Mouse (Mus musculus) CD4-positive, CD25-positive, alpha-beta regulatory T cell, adult 4 months (primary cell): Measurements from ENCODE around the gene Ttll11. TPM values are rescaled to one million over a fixed set of nuclear protein-coding genes. Genes with fewer than 3 reads are reported as not detected.

Source experiments
- ATAC-seq: one replicate; pipeline ENCODE4 v1.8.0; 2017
- polyA plus RNA-seq, 2 experiments: library from polyadenylated mRNA; unstranded; fragments of 100-300 nt; shearing (Covaris generic); gene quantifications; one replicate each; pipeline ENCODE4 v1.2.1; 2017

The Ttll11 gene
- polyA plus RNA-seq, 2 experiments from 2014 or later = not detected

DNA sequence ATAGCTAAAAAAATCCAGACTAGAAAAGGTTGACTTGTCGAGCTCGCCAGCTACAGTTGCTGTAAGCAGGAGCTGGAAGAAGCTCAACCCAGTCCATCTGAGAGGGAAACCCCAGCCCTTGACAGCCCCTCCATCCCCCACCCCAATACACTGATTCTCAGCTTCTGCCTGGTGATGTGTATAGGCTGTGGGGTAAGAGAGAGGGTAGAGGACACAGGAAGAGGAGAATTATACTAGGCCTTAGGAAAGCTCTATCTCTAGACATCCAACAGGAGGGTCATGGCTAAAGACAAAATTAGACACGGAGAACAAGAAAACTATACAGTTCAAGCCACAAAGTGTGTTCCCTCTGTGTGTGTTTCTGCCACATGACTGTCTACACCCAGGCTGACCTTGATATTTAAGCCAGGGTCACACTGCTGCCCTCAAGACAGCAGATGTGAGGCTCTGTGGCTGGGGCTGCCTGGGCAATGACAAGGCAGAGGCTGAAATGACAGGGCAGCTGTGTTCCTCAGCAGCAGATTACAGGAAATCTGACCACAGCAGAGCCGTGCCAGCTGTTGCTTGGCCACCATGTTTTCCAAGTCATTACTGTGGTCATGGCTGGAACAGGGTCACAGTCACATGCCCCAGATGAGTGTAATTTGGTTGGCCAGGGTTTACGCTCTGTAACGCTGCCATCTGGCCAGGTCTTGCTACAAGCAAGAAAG is 81.1 kb downstream of the Ttll11 start:
- ATAC-seq = no peak

DNA sequence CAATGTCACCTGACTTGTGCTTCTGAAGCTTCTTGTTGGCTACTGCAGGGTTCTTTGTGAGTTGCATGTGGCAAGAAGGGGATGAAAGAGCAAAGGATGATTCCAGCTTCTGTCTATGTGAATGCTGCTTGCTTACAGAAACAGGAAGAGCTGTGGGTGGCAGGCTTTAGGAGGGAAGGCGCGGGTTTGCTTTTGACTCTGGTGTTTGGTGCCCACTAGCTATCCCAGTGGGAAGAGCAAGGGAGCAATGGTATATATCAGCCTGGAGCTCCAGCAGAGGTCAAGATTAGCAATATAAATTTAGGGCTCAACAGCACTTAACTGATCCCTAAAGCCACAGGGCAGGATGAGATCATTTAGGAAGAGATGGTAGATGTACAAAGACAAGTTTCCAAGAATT is 82.6 kb downstream of the Ttll11 start:
- ATAC-seq = no peak

- no peak for ATAC-seq
These were observed 85.2 kb downstream of the Ttll11 start for GRCm38 (mm10) chr2:35894512-35894911.

DNA sequence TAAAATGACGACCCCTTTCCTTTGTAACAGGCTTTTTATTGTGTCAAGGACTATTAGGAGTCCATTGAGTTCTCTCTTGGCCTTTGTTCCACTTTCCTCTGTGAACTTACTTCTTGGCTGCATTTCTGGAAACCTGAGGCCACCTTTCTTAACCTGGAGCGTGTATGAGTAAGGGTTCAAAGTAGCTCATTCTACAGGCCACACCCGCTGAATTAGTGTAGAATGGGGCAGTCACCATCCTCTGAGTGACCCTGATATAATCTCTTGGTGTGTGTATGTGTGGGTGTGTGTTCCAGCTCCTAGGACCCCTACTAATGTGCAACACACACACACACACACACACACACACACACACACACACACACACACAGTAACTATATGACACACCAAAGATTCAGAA is 89.1 kb downstream of the Ttll11 start:
- no peak for ATAC-seq

- no peak for ATAC-seq
These were observed 89.9 kb downstream of the Ttll11 start for GRCm38 (mm10) chr2:35889776-35890175.

DNA sequence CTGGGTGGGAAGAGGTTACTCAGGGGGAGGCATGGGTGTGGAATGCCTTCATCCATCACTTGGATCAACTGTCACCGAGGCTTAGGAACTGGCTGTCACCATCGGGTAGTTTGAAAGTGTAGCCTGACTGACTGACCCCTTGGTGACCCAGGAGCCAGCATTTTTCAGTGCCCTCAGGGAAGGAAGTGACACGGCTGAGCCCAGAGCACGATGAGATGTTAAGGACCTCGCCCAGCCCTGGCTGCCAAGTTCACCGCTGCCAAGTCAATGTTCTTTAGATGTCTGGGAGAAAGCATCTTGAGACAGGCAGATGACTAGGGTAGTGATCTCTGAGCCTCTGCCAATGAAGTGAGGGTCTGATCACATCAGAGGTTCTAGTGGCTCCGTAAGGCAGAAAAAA is 95.4 kb downstream of the Ttll11 start:
- no peak for ATAC-seq

DNA sequence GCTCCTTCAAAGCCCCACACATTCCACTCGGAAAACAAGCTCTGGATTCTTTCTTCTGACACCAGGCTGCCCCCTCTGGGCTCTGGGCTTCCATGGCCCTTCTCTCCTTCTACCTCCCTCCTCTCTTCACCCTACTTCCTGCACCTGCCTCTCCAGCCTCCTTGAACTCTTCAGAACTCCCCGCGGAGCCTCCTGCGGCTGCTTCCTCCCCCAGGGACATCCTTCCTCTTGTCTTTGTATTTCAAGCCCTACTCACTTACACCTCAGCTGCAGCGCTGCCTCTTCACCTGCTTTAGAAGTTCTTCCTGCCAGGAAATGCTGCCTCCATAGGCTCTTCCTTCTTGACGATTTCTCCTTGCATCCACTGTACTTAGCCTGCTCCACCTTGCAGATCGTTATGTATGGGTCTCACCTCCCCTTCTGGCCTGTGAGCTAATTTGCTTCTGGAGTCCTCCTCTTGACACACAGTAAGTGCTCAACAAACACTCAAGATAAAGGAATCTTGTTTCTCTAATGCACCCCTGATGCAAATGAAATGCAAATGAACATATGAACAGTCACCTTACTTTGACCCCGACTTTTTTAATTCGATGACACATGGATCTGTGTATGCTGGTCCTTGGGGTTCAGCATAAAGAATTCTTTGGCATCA is 97.3 kb downstream of the Ttll11 start:
- no peak for ATAC-seq

GRCm38 (mm10) chr2:35881896-35882295 is 97.8 kb downstream of the Ttll11 start:
- ATAC-seq = no peak

- ATAC-seq = no peak
These were observed 99.4 kb downstream of the Ttll11 start for GRCm38 (mm10) chr2:35880362-35880761.

DNA sequence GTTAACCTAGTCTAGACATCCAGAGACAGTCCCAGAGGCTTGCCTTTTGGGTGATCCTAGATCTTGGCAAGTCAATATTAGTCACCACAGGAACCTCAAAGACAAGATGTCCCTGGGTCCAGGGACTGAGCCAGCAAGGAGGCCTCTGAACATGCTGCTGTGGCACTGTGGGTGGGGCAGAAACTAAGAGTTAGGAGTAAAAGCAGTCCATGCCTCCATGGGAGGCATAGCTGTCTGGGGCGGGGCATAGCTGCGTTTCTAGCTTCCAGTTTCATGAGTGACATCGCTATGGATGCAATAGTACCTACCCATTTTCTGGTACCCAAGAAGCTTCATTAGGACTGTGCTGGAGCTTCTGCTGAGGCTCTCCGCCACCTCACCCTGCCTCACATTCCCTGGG is 99.8 kb downstream of the Ttll11 start:
- no peak for ATAC-seq

GRCm38 (mm10) chr2:35878506-35878905 is 101.2 kb downstream of the Ttll11 start:
- ATAC-seq = no peak

GRCm38 (mm10) chr2:35875572-35875971 is 104.1 kb downstream of the Ttll11 start:
- ATAC-seq = no peak

GRCm38 (mm10) chr2:35874421-35874820 is 105.3 kb downstream of the Ttll11 start:
- no peak for ATAC-seq

DNA sequence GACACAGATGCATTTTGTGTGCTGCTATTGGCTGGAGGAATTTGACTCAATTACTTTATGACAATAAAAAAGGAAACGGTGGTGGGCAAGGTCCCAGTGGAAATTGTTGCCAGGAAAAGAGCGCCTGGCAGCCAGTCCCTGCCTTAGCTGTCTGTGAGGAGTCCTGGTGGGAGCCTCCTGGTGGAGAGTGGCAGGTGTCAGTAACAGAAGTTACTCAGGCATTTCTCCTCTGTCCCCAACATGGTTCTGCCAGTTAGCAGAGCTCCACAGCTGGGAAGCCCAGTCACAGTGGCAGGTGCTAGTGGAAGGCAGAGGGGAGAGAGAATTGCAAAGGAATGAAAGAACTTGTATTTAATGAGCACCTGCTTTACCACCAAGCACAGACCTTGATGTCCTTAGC is 110.5 kb downstream of the Ttll11 start:
- ATAC-seq = no peak

- no peak for ATAC-seq
These were observed 116.4 kb downstream of the Ttll11 start for GRCm38 (mm10) chr2:35863284-35863683.

GRCm38 (mm10) chr2:35861185-35861584 is 118.5 kb downstream of the Ttll11 start:
- ATAC-seq = no peak

GRCm38 (mm10) chr2:35860394-35860744 is 119.3 kb downstream of the Ttll11 start:
- no peak for ATAC-seq

GRCm38 (mm10) chr2:35859708-35860393 is 119.9 kb downstream of the Ttll11 start:
- ATAC-seq = no peak

GRCm38 (mm10) chr2:35858281-35858680 is 121.4 kb downstream of the Ttll11 start:
- ATAC-seq = no peak

- ATAC-seq = no peak
These were observed 122.8 kb downstream of the Ttll11 start for GRCm38 (mm10) chr2:35856901-35857300.

GRCm38 (mm10) chr2:35854877-35855276 is 124.8 kb downstream of the Ttll11 start:
- no peak for ATAC-seq

GRCm38 (mm10) chr2:35852971-35853370 is 126.7 kb downstream of the Ttll11 start:
- no peak for ATAC-seq

GRCm38 (mm10) chr2:35852164-35852509 is 127.6 kb downstream of the Ttll11 start:
- no peak for ATAC-seq
